Mouse (Mus musculus): Measurements from ENCODE around the gene Adh6b.
"Not testable (repeated sequence)": the region's sequence is repeated elsewhere in the genome, so short reads cannot be mapped to it uniquely, and the experiment has no call there.

The Adh6b gene

DNA sequence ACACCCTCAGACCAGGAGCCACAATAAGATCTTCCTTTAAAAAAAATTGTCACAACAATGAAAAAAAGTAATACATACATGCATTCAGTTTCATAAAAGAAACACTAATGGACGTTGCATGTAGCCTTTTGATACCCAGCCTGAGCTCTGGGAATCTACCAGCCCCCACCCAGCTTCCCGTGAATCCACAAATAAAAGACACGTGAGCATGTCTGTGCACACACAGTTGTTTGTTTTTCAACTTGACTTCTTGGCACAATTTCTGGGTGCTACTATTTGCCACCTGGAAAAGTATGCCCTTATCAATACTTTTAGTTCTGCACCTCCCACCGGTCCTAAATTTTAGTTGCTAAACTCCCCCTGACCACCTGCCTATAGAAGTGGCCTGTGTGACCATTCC is 19.1 kb downstream of the Adh6b start:
- no peak for DNase-seq (ENCODE audit: low spot score in 2 of 2)

DNA sequence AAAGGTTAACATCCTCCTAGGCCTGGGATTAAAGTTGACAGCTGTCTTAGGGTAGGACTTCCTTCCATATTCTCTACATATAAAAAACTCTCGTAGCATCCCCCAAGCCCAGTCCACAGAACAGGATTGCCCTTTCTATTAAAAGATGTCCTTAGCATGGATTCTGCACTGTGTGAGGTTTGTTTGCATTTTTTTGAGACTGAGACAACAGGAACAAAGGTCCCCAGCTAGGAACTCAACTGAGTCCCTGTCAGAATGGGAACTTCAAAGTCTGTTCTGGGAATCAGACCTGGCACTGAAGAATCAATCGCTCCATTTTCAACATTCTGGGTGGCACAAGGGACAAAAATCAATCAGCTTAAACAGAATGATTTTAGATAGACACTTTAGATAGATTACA is 21.3 kb downstream of the Adh6b start:
- DNase-seq (ENCODE audit: low spot score in 2 of 2) = no peak

DNA sequence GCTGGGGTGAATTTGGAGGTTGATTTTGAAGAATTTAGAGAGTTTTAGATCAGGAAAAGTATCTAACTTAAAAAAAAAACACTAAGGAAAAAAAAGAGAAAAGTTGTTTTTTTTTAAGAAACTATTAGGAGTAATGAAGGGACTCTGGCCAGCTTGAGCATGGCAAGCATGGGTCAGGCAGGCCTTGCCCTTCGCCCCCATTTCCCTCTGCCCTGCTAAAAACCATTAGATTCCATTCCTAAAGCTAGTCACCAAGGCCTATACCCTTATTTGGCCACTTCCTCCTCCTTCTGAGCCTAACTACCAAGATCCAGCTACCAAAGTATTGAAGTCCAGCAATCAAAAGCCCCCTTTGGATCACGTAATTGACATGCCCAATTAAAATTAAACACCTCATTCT is 24.6 kb downstream of the Adh6b start:
- DNase-seq (ENCODE audit: low spot score in 2 of 2) = no peak

DNA sequence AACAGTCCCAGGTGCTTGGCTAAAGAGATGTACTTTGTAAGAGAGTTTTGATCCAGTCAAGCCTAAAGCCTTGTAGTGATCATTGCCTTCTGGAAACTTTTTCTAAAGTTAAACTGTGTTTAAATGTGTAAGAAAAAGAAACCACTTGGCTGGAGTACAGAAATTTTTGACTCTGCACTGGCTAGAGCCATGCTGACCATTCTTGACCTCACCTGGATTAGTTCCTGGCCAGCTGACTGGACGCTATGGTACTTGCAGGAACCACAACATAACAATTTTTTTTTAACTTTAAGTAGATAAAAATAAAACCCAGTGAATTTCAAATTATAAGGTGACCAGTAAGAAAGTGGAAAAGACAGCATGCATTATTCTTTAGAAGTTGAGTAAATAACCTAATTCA is 28.0 kb downstream of the Adh6b start:
- no peak for DNase-seq (ENCODE audit: low spot score in 2 of 2)

DNA sequence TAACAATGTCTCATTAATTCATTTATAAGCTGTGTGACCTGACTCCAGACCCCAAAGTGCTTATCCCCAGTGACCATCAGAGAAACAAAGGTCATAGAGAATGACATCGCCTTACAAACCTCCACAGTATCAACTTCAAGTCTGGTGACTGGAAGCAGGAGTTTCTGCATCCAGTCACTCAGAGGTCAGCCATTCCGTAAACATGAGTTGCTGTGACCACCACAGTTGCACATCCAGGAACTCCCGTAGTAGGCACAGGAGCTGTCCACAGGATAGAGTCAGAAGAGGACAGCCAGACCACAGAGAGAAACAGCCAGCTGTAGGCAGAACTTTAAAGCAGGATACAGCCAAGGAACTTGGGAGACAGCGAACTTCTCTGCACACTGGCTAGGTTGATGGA is 28.7 kb downstream of the Adh6b start:
- DNase-seq (ENCODE audit: low spot score in 2 of 2) = not testable (repeated sequence)

DNA sequence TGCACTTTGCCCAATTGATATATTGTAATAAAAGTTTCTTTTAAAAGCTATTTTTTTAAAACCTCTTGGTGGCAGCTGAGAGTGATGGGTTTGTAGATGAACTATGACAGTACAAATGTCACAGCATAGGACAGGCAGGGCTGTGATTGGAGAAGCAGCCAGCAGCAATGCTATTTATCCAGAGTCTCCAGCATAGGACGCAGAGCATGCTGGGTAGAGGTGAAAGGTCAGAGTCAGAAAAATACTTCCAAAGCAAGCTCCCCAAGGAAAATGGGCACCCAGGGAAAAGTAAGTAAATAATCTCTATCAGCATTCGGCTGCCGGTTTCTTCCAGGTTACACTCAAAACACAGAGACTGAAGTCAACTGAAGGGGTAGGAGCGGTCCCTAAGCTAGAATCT is 32.3 kb downstream of the Adh6b start:
- DNase-seq (ENCODE audit: low spot score in 2 of 2) = no peak

DNA sequence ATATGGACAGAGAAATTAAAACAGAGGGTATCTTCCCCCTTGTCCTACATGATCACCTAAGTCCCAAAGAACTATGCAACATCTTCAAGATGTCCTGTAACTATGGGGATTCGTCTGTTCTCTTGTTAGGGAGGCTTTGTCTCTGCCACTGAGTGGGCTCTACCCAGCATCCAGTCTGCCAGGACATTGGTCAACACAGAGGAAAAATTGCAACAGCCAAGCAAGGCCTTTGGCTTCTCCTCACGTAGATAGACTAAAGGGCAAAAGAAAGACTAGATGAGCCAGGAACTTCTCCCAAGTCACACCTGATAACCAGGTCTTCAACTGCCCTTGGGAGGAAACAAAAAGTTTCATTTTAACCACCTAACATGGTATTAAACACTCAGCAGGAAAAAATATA is 33.6 kb downstream of the Adh6b start:
- DNase-seq (ENCODE audit: low spot score in 2 of 2) = no peak

DNA sequence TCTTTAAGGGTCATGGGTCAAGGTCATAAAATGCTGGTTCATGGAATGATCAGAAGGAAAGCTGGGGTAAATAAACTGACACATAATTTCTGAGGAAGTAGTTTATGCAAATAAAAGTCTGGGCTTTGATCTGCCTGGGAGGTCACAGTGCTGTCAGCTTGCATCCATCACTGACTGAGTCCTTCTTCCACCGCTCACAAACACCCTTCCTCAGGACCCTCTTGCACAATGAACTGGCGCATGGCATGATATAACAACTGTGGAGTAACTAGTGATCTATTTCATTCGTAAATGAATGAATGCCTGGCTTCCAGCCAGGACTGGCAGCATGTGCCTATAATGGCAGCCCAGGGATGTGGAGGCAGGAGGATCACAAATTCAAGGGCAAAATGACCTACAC is 39.6 kb downstream of the Adh6b start:
- no peak for DNase-seq (ENCODE audit: low spot score in 2 of 2)

DNA sequence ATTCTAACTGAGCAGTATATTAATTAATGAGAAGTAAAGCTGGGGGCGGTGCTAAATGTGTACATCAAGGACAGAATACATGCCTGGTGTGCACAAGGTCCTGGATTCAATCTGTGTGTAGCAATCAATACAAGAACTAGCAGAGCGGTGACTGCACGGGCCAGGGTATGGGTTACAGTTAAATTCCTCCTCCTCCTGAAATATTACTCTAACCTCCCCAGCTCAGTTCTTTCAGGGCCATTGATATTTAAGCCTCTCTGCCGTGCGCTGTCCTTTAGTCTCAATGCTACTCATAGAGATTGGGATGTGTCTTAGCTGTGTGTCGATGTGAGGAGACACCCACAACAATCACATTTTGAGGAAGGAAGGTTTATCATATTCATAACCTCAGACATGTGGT is 45.6 kb downstream of the Adh6b start:
- no peak for DNase-seq (ENCODE audit: low spot score in 2 of 2)

DNA sequence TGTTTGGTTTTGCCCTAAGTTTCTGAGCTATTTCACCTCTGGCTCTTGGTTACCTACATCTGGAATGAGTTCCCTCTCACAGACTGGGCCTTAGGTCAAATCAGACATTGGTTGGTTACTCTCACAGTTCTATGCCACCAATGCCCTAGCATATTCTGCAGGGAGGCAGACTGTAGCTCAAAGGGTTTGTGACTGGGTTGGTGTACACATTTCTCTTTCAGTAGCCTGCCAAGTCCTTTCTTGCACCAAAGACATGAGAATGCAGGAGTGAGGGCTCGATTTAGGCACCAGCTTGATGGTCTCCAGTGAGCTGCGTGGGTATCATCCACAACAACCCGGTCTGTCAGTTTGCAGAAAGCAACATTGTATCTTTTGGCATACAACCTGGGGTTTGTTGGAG is 63.3 kb downstream of the Adh6b start:
- no peak for DNase-seq (ENCODE audit: low spot score in 2 of 2)

DNA sequence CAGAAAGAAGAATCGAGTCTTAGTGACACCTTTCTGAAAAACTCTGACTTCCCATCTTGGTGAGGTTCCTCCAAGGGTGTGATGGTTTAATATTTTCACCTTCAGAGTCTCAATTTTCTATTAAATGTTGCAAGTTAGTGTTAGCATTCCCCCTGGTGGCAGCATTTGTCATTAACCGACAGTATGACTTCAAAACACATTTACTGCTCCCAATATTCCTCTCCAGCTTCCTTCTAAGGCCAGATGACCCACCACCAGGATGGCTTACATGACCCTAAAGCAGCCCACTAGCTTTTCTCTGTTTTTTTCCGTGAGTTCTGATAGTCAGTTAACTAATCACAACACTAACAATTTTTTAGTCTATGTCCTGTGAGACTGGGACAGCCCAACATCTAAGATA is 63.8 kb downstream of the Adh6b start:
- peak; percentile 7 to 21 for DNase-seq (ENCODE audit: low spot score in 2 of 2)

DNA sequence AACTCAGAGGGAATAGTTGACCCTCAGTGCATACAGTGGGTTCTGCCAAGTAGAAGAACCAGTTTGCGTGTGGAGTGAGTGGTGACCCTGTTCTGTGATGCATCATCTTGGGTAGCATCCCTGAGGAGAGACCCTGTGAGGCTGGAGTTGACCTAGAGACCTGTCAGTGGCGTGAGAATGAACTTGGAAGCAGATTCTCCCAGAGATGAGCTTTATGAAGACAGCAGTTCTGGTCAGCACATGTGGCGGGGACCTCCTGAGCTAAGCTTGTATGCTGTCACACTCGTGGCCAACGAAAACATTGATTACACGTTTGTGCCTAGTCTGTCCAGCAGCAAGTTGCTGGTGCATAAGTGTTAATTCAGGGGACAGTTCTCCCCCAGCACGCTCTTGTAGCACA is 64.3 kb downstream of the Adh6b start:
- DNase-seq (ENCODE audit: low spot score in 2 of 2) = no peak

DNA sequence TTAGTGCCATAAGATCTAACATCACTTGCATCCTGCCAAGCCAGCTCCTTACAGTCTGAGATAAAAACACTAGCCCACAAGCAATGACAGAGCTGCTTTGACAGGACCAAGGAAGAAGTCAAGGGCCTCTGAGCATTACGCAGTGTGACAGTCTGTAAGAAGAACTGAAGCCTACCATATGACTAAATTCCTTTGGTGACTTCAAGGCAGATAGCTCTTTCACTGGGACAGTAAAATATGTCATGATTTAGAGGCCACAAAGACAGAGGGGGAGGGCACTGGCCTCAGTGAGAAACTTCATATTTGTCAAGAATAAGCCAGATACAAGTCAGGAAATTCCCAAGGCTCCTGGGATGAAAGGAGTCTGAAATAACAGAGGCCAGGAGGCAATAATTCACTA is 66.3 kb downstream of the Adh6b start:
- DNase-seq (ENCODE audit: low spot score in 2 of 2) = no peak

All from frontal cortex, postnatal 10 days (tissue).